Mouse (Mus musculus) kidney, postnatal 0 days (tissue): ENCODE data around the gene Rin2. TPM values are rescaled to one million over a fixed set of nuclear protein-coding genes. Genes with fewer than 3 reads are reported as not detected.

Experiments
- ATAC-seq: fragments of 200-750 bp; cut with Nextera tagmentation; replicated peaks from 2 replicates; pipeline ENCODE4 v1.8.0; 2017; ENCODE audit warnings: low read depth, moderate number of reproducible peaks, moderate TSS enrichment, moderate library complexity; ENCODE audit not compliant: low FRiP score
- DNase-seq: peaks from one replicate; pipeline ENCODE4 v3.0.0-alpha.2; 2016; ENCODE audit warnings: low spot score
- H3K27ac ChIP-seq: fragments of 300-500 bp; sonication (generic); 2 replicates; pipeline ENCODE4 v1.5.1; 2014; ENCODE audit warnings: mild to moderate bottlenecking
- H3K27me3 ChIP-seq: fragments of 300-500 bp; sonication (generic); 2 replicates; pipeline ENCODE4 v1.6.1; 2014; ENCODE audit warnings: low read length, mixed read lengths; ENCODE audit not compliant: insufficient read depth
- H3K36me3 ChIP-seq: fragments of 300-500 bp; sonication (generic); 2 replicates; pipeline ENCODE4 v1.6.1; 2014; ENCODE audit warnings: low read length, mixed read lengths; ENCODE audit not compliant: insufficient read depth
- H3K4me1 ChIP-seq: fragments of 300-500 bp; sonication (generic); replicated peaks from 2 replicates; pipeline ENCODE4 v1.6.1; 2014; ENCODE audit warnings: antibody characterized with exemption, low read length, mixed read lengths; ENCODE audit not compliant: insufficient read depth
- H3K4me2 ChIP-seq: fragments of 300-500 bp; sonication (generic); 2 replicates; pipeline ENCODE4 v1.6.1; 2014; ENCODE audit warnings: mild to moderate bottlenecking, low read length, moderate library complexity, mixed read lengths
- H3K4me3 ChIP-seq: fragments of 300-500 bp; sonication (generic); replicated peaks from 2 replicates; pipeline ENCODE4 v1.5.1; 2014; ENCODE audit warnings: low read depth, low read length
- H3K9ac ChIP-seq: fragments of 300-500 bp; sonication (generic); 2 replicates; pipeline ENCODE4 v1.6.1; 2014; ENCODE audit warnings: low read depth, low read length
- H3K9me3 ChIP-seq: fragments of 300-500 bp; sonication (generic); replicated peaks from 2 replicates; pipeline ENCODE4 v1.6.1; 2016; ENCODE audit warnings: low read length, inconsistent platforms, mixed read lengths
- CTCF ChIP-seq: IDR thresholded peaks from 2 replicates; pipeline ENCODE4 v1.5.1; 2016; ENCODE audit warnings: antibody characterized with exemption, low read depth, mild to moderate bottlenecking, moderate library complexity
- WGBS: fragments of 180-500 bp; shearing (Covaris S2); extraction: QIAGEN DNeasy Blood & Tissue Kit; methylation state at CpG from one replicate; pipeline ENCODE4 v1.1.7; 2014; 5-methylcytosine and 5-hydroxymethylcytosine counted together
- polyA plus RNA-seq: library from polyadenylated mRNA; unstranded; fragments of >200 nt; fragmentation: Nextera tagmentation; extraction: Ambion mirVana; gene quantifications from 2 replicates; pipeline ENCODE4 v1.2.1, GENCODE M21; 2015

Rin2 gene
- polyA plus RNA-seq, 1 experiment from 2014 or later, result 23.8 TPM

GRCm38 (mm10) chr2:145866695-145867449 lies 191.9 kb downstream of the Rin2 start:
- TF ChIP-seq CTCF, result 0 out of 2 replicates have a peak, but pooled peaks have one; percentile 32
- no peak for ATAC-seq
- no peaks in the 10 kb centered on the region for H3K9me3 ChIP-seq

GRCm38 (mm10) chr2:145871308-145871707 lies 196.3 kb downstream of the Rin2 start:
- no peak for DNase-seq
- TF ChIP-seq CTCF, result no peak
- 78% methylated on average over 4 of the region's 4 CpGs for WGBS
- ATAC-seq, result no peak
- H3K9me3 ChIP-seq, result no peaks in the 10 kb centered on the region
- H3K36me3 ChIP-seq, result peaks cover 7% of the 10 kb centered on the region; the same call in 1 of the 2 replicates
- no peak overlapping the region for H3K4me2 ChIP-seq
- H3K27ac ChIP-seq, result no peak overlapping the region
- H3K9ac ChIP-seq, result no peak overlapping the region
- no peak overlapping the region for H3K4me3 ChIP-seq
- no peaks in the 10 kb centered on the region for H3K4me1 ChIP-seq
- H3K27me3 ChIP-seq, result no peaks in the 10 kb centered on the region

More at GRCm38 (mm10) chr2:145866695-145867449, 191.9 kb downstream of the Rin2 start:
- H3K4me2 ChIP-seq, result no peak overlapping the region
- no peak for DNase-seq
- H3K27ac ChIP-seq, result no peak overlapping the region
- H3K9ac ChIP-seq, result no peak overlapping the region
- 97% methylated on average over 11 of the region's 11 CpGs for WGBS
- no peaks in the 10 kb centered on the region for H3K27me3 ChIP-seq
- peaks cover 2% of the 10 kb centered on the region for H3K4me1 ChIP-seq
- H3K4me3 ChIP-seq, result no peak overlapping the region
- H3K36me3 ChIP-seq, result 0 out of 2 replicates have a peak, but pooled peaks cover 5% of the 10 kb centered on the region

- Histone ChIP-seq H3K4me2 (no peak overlapping the region), H3K9me3 (no peaks in the 10 kb centered on the region), H3K27me3 (no peaks in the 10 kb centered on the region), H3K9ac (no peak overlapping the region), H3K36me3 (peaks cover 15% of the 10 kb centered on the region), H3K27ac (peak overlapping the region; percentile 5; the same call in 1 of the 2 replicates), H3K4me1 (no peaks in the 10 kb centered on the region), H3K4me3 (no peak overlapping the region)
- ATAC-seq (no peak), DNase-seq (no peak)
- 71% methylated on average over 1 of the region's 1 CpGs for WGBS
- TF ChIP-seq CTCF, result no peak
These were observed 197.1 kb downstream of the Rin2 start for GRCm38 (mm10) chr2:145872099-145872498.

GRCm38 (mm10) chr2:145873953-145874352 lies 198.9 kb downstream of the Rin2 start:
- H3K9ac ChIP-seq, result no peak overlapping the region
- no peaks in the 10 kb centered on the region for H3K9me3 ChIP-seq
- WGBS, result 83% methylated on average over 1 of the region's 1 CpGs
- H3K4me2 ChIP-seq, result no peak overlapping the region
- peaks cover 29% of the 10 kb centered on the region for H3K36me3 ChIP-seq
- no peak for TF ChIP-seq CTCF
- H3K27me3 ChIP-seq, result no peaks in the 10 kb centered on the region
- H3K4me3 ChIP-seq, result no peak overlapping the region
- H3K27ac ChIP-seq, result no peak overlapping the region
- ATAC-seq (no peak), DNase-seq (no peak)
- no peaks in the 10 kb centered on the region for H3K4me1 ChIP-seq

- TF ChIP-seq CTCF, result no peak
- DNase-seq, result no peak
- ATAC-seq, result no peak
These were observed 200.0 kb downstream of the Rin2 start for GRCm38 (mm10) chr2:145874879-145875482.

GRCm38 (mm10) chr2:145877191-145877590 lies 202.2 kb downstream of the Rin2 start:
- H3K36me3 ChIP-seq, result peaks cover 42% of the 10 kb centered on the region
- ATAC-seq (no peak), DNase-seq (no peak)
- H3K9ac ChIP-seq, result no peak overlapping the region
- H3K4me3 ChIP-seq, result no peak overlapping the region
- WGBS, result 93% methylated on average over 3 of the region's 3 CpGs
- no peak overlapping the region for H3K4me2 ChIP-seq
- no peaks in the 10 kb centered on the region for H3K9me3 ChIP-seq
- H3K4me1 ChIP-seq, result no peaks in the 10 kb centered on the region
- TF ChIP-seq CTCF, result no peak
- no peaks in the 10 kb centered on the region for H3K27me3 ChIP-seq
- no peak overlapping the region for H3K27ac ChIP-seq

More at GRCm38 (mm10) chr2:145874879-145875482, 200.0 kb downstream of the Rin2 start:
- no peak overlapping the region for H3K9ac ChIP-seq
- no peaks in the 10 kb centered on the region for H3K9me3 ChIP-seq
- H3K4me2 ChIP-seq, result no peak overlapping the region
- no peak overlapping the region for H3K4me3 ChIP-seq
- 57% methylated on average over 3 of the region's 3 CpGs for WGBS
- H3K27me3 ChIP-seq, result no peaks in the 10 kb centered on the region
- H3K36me3 ChIP-seq, result peaks cover 34% of the 10 kb centered on the region
- no peak overlapping the region for H3K27ac ChIP-seq
- H3K4me1 ChIP-seq, result no peaks in the 10 kb centered on the region
